8 mouse cellular contexts compared by ENCODE assay signal in the genomic region with DNA sequence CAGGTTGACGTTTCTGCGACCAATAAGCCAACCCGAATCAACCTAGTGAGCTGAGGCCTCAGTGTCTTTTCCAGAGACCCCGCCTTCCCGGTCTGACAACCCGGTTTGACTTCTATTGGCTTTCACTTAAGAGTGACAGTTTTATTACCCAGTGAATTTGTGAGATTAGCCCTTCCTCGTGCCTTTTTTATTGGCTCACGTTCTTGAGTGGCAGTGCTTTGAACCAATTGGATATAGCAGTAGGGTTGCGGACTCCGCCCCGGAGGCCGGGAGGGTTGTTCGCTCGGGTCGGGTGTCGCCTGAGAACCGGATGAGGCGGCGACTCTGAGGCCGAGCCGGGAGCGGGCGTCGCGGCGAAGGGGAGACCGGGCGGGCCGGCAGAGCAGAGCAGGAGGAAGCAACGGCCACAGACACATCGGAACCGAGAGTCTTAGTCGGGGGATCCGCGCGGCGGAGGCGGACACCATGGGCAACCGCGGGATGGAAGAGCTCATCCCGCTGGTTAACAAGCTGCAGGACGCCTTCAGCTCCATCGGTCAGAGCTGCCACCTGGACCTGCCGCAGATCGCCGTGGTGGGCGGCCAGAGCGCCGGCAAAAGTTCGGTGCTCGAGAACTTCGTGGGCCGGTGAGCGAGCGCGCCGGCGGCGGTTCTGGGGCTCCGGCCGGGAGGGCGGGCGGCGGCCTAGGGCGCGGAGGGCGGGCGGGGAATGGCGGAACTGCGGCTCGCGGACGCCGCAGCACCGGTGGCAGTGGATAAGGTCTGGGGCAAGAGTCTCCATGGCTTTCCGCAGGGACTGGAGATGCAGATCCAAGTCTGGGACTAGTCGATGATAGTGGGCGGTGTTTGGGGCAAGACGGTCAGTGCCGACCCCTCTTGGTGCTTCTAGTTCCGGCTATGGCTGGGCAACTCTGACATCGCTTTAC. TPM values are rescaled to one million over a fixed set of nuclear protein-coding genes. Genes with fewer than 3 reads are reported as not detected.
A peak's percentile ranks its signal among the peaks of the same experiment; 100 is the strongest.
DNase-seq lines count a peak whose midpoint lies in the region; ATAC-seq lines count a peak whose summit lies in the region.

TSS of gene Dnm2 (plus strand) at position 278 of the 925 bp plus-strand sequence.

- peak within 1 kb of the TSS; percentile 91 for H3K9ac ChIP-seq in lung, embryonic 16.5 days (ENCODE audit: low read length)

- peak within 1 kb of the TSS; percentile 90 for H3K4me2 ChIP-seq in lung, embryonic 16.5 days (ENCODE audit: low read depth, low read length)

- H3K36me3 ChIP-seq in lung, embryonic 16.5 days (ENCODE audit: control insufficient read depth, insufficient read depth, low read length): no peaks in the 10 kb centered on the region

- ATAC-seq in hematopoietic stem cell, adult 5-6 weeks (replicated peaks in 1 of 2; ENCODE audit: insufficient read depth in 1 of 2, low FRiP score in 2 of 2, low TSS enrichment in 1 of 2, low read depth in 1 of 2, poor library complexity in 2 of 2, severe bottlenecking in 2 of 2): peak; percentile 96 to 97
- peak; percentile 99 for ATAC-seq in lung, embryonic 16.5 days (ENCODE audit: low read depth)

- under 1% methylated on average over 77 of the region's 82 CpGs for WGBS in lung, embryonic 16.5 days

- H3K27me3 ChIP-seq in lung, embryonic 16.5 days (ENCODE audit: control insufficient read depth, insufficient read depth, low read depth, low read length): no peaks in the 10 kb centered on the region

- H3K27ac ChIP-seq in lung, embryonic 16.5 days (ENCODE audit: low read length): peak within 1 kb of the TSS; percentile 79

- H3K9me3 ChIP-seq in lung, embryonic 16.5 days (ENCODE audit: control insufficient read depth, low read length): no peaks in the 10 kb centered on the region

- peak; percentile 100 for DNase-seq in MEL-GATA-1-ER (ENCODE audit: extremely low read depth, low read depth)
- DNase-seq in cerebellum, adult 8-10 months: peak; percentile 100
- DNase-seq in forelimb bud, embryonic 11.5 days (ENCODE audit: low read depth, low spot score): peak; percentile 100
- DNase-seq in layer of hippocampus, adult 9-10 months (ENCODE audit: low spot score): peak; percentile 100
- peak; percentile 94 for DNase-seq in ovary, postnatal 10 days (ENCODE audit: low spot score)
- DNase-seq in thymus, postnatal 10 days (ENCODE audit: low spot score in 2 of 2): peak; percentile 99

- peaks cover 14% of the 10 kb centered on the region for H3K4me1 ChIP-seq in lung, embryonic 16.5 days (replicated peaks; ENCODE audit: control insufficient read depth, insufficient read depth, low read length)

- H3K4me3 ChIP-seq in lung, embryonic 16.5 days (ENCODE audit: low read length): peak within 1 kb of the TSS; percentile 89

RNA-seq across cellular contexts. Expression of gene Dnm2, which starts in this region (rescaled TPM):
- 80.9 and 87.0 TPM in 2 replicates for total RNA-seq in hematopoietic stem cell, adult 5-6 weeks (2017)
- polyA plus RNA-seq in lung, embryonic 16.5 days (2015; fragmentation: Nextera tagmentation; extraction: Ambion mirVana): 77.5 and 78.2 TPM in 2 replicates

Comparison
In these comparisons a context has a peak if more than half of its experiments do, and no peak if none do; other contexts are left out.
1. Peak in every context shown above with its lines: DNase-seq, ATAC-seq, H3K4me3 ChIP-seq and H3K27ac ChIP-seq.